Mouse (Mus musculus) left cerebral cortex, postnatal 36 days (tissue): Measurements from ENCODE around the gene Fam122a. TPM values are rescaled to one million over a fixed set of nuclear protein-coding genes. Genes with fewer than 3 reads are reported as not detected.

ENCODE experiments used
- DNase-seq, 2 experiments: peaks; one replicate each; pipeline ENCODE4 v3.0.0; 2021 to 2022; ENCODE audit warnings: low spot score in 2 of 2, mixed read lengths in 1 of 2
- intact Hi-C: fragments of 180-260 bp; cut with DNase I; formaldehyde crosslinking; loops from one replicate; pipeline ENCODE4 v1.15.1; 2025
- total RNA-seq, 2 experiments: library from RNA; stranded (reverse); gene quantifications; 2 replicates each; pipeline ENCODE4 v1.2.3; 2021

Fam122a gene
- total RNA-seq, 2 experiments from 2014 or later: 30.8 to 32.3 TPM

DNA sequence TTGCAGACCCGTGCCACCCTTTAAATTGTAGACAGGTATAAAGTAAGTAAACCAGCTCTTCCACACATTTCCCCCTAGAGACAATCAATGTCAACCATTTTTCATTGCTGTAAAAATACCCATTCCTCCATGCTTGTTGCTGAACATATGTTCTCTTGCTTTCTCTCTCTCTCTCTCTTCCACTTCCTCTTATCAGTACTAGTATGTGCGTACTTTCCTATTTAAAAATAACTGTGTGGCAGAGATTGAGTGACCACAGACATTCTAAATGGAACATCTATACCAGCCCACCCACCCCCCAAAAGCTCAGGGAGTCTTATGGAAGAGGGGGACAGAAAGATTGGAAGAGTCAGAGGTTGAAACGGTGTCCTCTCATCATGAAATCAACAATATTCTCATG lies 32.8 kb downstream of the Fam122a start:
- intact Hi-C loops: no loop called here

GRCm38 (mm10) chr19:24439715-24440114 lies 37.4 kb downstream of the Fam122a start:
- intact Hi-C loops: no loop called here
- no peak for DNase-seq

More for the DNA sequence above, 32.8 kb downstream of the Fam122a start:
- DNase-seq: no peak

GRCm38 (mm10) chr19:24434291-24434690 lies 42.9 kb downstream of the Fam122a start:
- no peak for DNase-seq
- intact Hi-C loops: no loop called here

DNA sequence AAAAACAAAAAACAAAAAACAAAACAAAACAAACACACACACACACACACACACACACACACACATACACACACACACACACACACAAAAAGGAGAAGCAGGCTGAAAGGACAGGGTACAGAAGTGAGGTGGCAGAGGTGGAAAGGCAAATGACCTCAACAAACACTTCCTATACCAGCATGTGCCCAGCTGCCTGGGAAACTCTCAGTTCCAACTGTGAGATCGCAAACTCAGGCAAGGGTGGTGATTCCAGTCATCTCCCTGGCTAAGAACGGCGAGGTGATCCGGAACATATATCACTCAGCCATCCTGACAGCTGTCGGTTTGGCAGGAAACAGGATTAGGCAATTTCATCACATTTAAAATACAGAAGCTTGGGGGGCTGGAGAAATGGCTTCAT lies 44.7 kb downstream of the Fam122a start:
- intact Hi-C loops: no loop called here
- DNase-seq: no peak

GRCm38 (mm10) chr19:24431381-24431780 lies 45.8 kb downstream of the Fam122a start:
- DNase-seq: no peak
- intact Hi-C loops: no loop called here

DNA sequence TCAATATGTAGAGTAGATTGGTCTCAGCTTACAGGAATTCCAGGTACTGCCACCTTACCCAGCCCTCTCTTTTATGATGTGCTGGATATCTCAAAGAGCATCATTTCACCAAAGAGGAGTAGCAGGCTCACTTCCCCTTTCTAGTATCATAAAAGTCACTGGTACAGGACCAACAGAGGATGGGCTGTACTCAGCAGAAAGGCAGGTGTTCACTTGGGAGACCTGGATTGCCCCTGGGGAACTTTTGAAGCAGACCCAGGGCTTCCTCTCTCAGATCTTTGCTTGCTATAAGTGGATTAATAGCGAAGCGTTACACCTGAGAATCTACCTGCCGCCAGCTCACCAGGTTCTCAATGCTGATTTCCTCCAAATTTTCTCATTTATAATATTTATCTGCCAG lies 49.1 kb downstream of the Fam122a start:
- intact Hi-C loops: no loop called here
- DNase-seq: no peak

- intact Hi-C loops: no loop called here
- DNase-seq: no peak
Measured at GRCm38 (mm10) chr19:24427258-24427657, 49.9 kb downstream of the Fam122a start.

GRCm38 (mm10) chr19:24426759-24427181 lies 50.4 kb downstream of the Fam122a start:
- no peak for DNase-seq
- intact Hi-C loops: no loop called here

Other genes starting within 250 kb of the Fam122a start
- 1 to 10 TPM; 6.7 to 7.3 TPM for gene Fxn, start 196.8 kb downstream of the Fam122a start, total RNA-seq
- gene Pip5k1b, start 78.5 kb upstream of the Fam122a start, total RNA-seq: 10 to 100 TPM; 24.0 to 29.8 TPM
- gene Tmem252, start 196.7 kb upstream of the Fam122a start, total RNA-seq: under 1 TPM; 0.23 to 0.42 TPM